Mouse (Mus musculus): ENCODE measurements around the gene Adrb1. TPM values are rescaled to one million over a fixed set of nuclear protein-coding genes. Genes with fewer than 3 reads are reported as not detected.
A peak's percentile ranks its signal among the peaks of the same experiment; 100 is the strongest.

The Adrb1 gene
- polyA plus RNA-seq, 1 experiment from 2014 or later, result 0.50 TPM

DNA sequence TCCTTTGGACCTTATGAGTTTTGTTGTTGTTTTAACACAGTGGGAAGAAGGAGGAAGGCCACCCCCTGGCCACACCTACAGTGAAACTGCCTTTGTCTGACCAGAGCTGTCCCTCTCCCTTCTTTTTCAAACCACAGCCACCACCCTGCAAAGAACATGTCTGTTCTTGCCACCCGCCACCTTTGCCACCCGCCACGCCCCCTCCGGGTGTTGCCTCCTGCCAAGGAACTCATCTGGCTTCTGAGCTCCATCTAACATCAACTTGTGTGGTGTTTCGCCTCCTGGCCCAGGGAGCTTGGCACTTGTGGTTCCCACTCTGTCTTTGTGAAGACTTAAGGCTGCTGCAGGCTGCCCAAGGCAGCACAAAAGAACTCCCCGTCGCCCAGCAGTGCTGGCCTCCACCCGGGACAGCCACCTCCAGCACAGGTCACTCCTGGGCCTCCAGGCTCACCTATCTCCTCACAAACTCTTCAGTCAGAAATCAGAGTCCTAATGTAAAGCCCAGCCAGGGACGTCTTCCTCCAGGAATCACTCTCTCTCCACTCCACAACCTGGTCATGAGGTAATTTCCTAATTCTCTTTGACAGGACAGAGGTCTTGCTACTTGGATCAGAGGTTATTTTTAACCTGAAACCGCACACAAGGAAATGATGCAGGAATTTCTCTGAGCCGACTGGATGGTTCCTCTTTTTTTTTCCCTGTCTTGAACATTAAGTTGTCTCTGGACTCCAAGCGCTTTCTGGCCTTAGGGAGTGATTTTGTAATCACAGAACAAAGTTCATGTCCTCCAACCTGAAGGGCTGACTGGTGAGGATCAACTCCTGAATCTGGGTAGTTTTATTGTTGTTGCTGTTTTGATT, 18.5 kb upstream of the Adrb1 start:
- Histone ChIP-seq H3K27ac (no peak overlapping the region), H3K4me3 (replicated peaks) (no peak overlapping the region), H3K27me3 (no peaks in the 10 kb centered on the region), H3K4me1 (replicated peaks) (no peaks in the 10 kb centered on the region), H3K36me3 (no peaks in the 10 kb centered on the region), H3K4me2 (no peak overlapping the region), H3K9ac (replicated peaks) (no peak overlapping the region), H3K9me3 (no peaks in the 10 kb centered on the region)
- 72% methylated on average over 12 of the region's 12 CpGs for WGBS
- no peak for ATAC-seq (ENCODE audit: insufficient number of reproducible peaks, insufficient read depth, low FRiP score, low TSS enrichment, low read depth)

GRCm38 (mm10) chr19:56705026-56705675, 16.8 kb upstream of the Adrb1 start:
- H3K9ac ChIP-seq (replicated peaks), result no peak overlapping the region
- no peak overlapping the region for H3K4me3 ChIP-seq (replicated peaks)
- H3K27me3 ChIP-seq, result no peaks in the 10 kb centered on the region; the same call in none of the 2 replicates
- ATAC-seq (ENCODE audit: insufficient number of reproducible peaks, insufficient read depth, low FRiP score, low TSS enrichment, low read depth), result no peak
- no peaks in the 10 kb centered on the region for H3K9me3 ChIP-seq
- no peak overlapping the region for H3K4me2 ChIP-seq
- no peak overlapping the region for H3K27ac ChIP-seq
- 55% methylated on average over 8 of the region's 8 CpGs for WGBS
- no peaks in the 10 kb centered on the region for H3K36me3 ChIP-seq
- H3K4me1 ChIP-seq (replicated peaks), result no peaks in the 10 kb centered on the region

DNA sequence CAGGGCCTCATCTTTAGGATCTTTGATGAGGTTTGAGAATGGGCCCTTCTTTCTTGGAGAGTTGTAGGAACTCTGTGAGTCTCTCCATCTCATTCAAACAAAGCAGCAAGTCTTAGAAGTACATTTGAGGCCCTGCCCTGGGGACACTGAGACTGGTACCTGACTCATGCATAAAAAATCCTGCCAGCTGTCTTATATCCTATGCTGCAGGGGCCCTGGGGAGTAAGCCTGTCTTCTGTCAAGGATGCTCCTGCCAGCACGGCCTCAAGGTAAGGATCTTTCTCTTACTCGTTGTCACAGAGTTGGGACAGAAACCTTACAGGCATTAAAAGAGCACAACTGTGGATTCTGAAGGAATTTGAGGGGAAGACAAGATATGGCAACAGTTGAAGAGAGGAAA, 13.2 kb upstream of the Adrb1 start:
- Histone ChIP-seq H3K4me2 (no peak overlapping the region), H3K4me3 (replicated peaks) (no peak overlapping the region), H3K9me3 (no peaks in the 10 kb centered on the region), H3K4me1 (replicated peaks) (no peaks in the 10 kb centered on the region), H3K9ac (replicated peaks) (no peak overlapping the region), H3K36me3 (no peaks in the 10 kb centered on the region), H3K27ac (no peak overlapping the region), H3K27me3 (peaks cover 7% of the 10 kb centered on the region)
- no peak for ATAC-seq (ENCODE audit: insufficient number of reproducible peaks, insufficient read depth, low FRiP score, low TSS enrichment, low read depth)
- 69% methylated on average over 2 of the region's 2 CpGs for WGBS

DNA sequence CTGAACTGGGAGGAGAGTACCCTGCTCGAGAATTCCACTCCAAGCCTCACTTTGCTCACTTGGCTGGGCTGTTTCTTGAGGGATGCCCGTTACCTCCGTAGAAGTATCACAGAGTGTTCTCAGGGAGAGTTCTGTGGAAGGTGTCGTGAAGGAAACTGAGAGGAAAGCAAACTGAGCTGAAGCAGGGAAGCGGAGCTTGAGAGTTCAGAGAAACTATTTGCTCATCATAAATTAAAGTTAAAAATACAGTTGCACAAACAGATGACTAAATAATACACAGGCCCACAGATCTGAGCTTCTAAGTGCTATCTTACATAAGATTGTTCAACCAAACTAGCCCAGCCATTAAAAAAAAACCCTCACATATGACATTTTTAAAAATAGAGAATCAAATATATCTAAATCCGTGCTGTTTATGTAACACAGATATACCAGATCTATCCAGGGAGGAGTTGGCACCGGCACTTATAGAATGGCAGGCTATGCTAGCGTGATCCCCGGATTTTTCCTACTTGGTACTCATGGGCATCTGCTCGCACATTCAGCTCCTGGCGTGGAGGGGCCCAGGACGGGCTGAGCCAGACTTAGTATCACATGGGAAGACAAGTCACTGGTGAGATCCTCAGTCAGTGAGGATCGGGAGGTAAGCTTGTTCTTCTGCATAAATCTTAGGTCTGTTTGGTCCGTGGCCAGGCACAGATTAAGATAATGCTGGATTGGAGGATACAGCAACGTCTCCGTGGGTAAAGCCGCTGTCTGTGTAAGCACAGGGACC, 11.7 kb upstream of the Adrb1 start:
- Histone ChIP-seq H3K27me3 (peaks cover 7% of the 10 kb centered on the region), H3K27ac (no peak overlapping the region), H3K4me1 (replicated peaks) (peaks cover 5% of the 10 kb centered on the region), H3K4me3 (replicated peaks) (no peak overlapping the region), H3K9me3 (no peaks in the 10 kb centered on the region), H3K4me2 (no peak overlapping the region), H3K9ac (replicated peaks) (no peak overlapping the region), H3K36me3 (no peaks in the 10 kb centered on the region)
- WGBS, result 78% methylated on average over 17 of the region's 17 CpGs
- ATAC-seq (ENCODE audit: insufficient number of reproducible peaks, insufficient read depth, low FRiP score, low TSS enrichment, low read depth), result no peak

DNA sequence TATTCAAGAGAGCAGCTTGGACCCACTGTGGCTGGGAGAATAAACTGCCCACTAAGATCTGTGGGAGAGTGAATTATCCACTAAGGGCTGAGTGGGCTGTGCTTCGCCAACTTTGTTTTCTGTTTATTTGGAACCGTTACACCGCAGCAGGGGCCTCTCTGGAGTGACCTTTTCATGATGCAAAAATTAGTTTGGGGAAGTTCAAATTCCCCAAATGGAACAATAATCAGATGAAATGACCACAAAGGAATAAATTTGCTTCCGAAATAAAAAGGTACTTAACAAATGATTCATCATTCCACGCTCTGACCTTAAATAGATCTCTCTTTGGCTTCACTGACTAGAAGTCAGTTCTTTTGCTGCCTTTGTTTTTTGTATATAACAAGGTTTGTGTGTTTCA, 8.4 kb upstream of the Adrb1 start:
- Histone ChIP-seq H3K27me3 (peaks cover 23% of the 10 kb centered on the region), H3K4me2 (no peak overlapping the region), H3K27ac (no peak overlapping the region), H3K9ac (replicated peaks) (no peak overlapping the region), H3K4me3 (replicated peaks) (no peak overlapping the region), H3K4me1 (replicated peaks) (peaks cover 5% of the 10 kb centered on the region), H3K9me3 (no peaks in the 10 kb centered on the region), H3K36me3 (no peaks in the 10 kb centered on the region)
- ATAC-seq (ENCODE audit: insufficient number of reproducible peaks, insufficient read depth, low FRiP score, low TSS enrichment, low read depth), result no peak
- 90% methylated on average over 5 of the region's 5 CpGs for WGBS

GRCm38 (mm10) chr19:56714661-56715170, 7.3 kb upstream of the Adrb1 start:
- peaks cover 32% of the 10 kb centered on the region for H3K27me3 ChIP-seq
- no peak overlapping the region for H3K27ac ChIP-seq
- no peaks in the 10 kb centered on the region for H3K36me3 ChIP-seq
- H3K9ac ChIP-seq (replicated peaks), result no peak overlapping the region
- H3K9me3 ChIP-seq, result no peaks in the 10 kb centered on the region
- H3K4me1 ChIP-seq (replicated peaks), result peaks cover 5% of the 10 kb centered on the region
- 33% methylated on average over 4 of the region's 4 CpGs for WGBS
- H3K4me2 ChIP-seq, result no peak overlapping the region
- no peak overlapping the region for H3K4me3 ChIP-seq (replicated peaks)
- peak; percentile 37; the same call in 1 of the 2 replicates for ATAC-seq (ENCODE audit: insufficient number of reproducible peaks, insufficient read depth, low FRiP score, low TSS enrichment, low read depth)

DNA sequence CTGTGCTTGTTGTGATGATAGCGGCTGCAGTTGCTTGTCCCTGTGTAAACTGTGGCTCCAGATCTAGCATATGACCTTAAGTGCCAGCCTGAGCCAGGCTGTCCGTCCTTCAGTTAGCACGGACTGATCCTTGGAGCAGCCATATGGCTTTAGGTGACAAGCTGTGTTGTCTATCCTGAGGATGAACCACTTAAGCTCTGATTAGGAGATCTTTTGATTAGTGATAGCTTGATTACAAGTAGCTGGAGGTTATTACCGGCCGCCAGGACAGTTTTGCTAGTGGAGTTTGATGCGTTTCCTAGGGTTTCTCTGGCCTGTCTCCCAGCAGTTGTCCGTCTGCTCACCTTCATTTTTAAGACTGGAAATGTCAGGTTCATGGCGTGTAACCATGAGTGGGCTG, 4.0 kb upstream of the Adrb1 start:
- H3K27me3 ChIP-seq, result peaks cover 59% of the 10 kb centered on the region
- WGBS, result 66% methylated on average over 8 of the region's 8 CpGs
- no peak overlapping the region for H3K9ac ChIP-seq (replicated peaks)
- no peak for ATAC-seq (ENCODE audit: insufficient number of reproducible peaks, insufficient read depth, low FRiP score, low TSS enrichment, low read depth)
- peaks cover 26% of the 10 kb centered on the region for H3K4me1 ChIP-seq (replicated peaks)
- H3K9me3 ChIP-seq, result no peaks in the 10 kb centered on the region
- H3K4me2 ChIP-seq, result no peak overlapping the region
- H3K36me3 ChIP-seq, result no peaks in the 10 kb centered on the region
- no peak overlapping the region for H3K27ac ChIP-seq
- H3K4me3 ChIP-seq (replicated peaks), result no peak overlapping the region

GRCm38 (mm10) chr19:56720882-56721281, 1.1 kb upstream of the Adrb1 start:
- ATAC-seq (ENCODE audit: insufficient number of reproducible peaks, insufficient read depth, low FRiP score, low TSS enrichment, low read depth), result no peak
- no peak overlapping the region for H3K9ac ChIP-seq (replicated peaks)
- peak overlapping the region; percentile 57 for H3K4me3 ChIP-seq (replicated peaks)
- H3K9me3 ChIP-seq, result no peaks in the 10 kb centered on the region
- peak overlapping the region; percentile 94 for H3K4me2 ChIP-seq
- no peak overlapping the region for H3K27ac ChIP-seq
- H3K36me3 ChIP-seq, result no peaks in the 10 kb centered on the region
- peaks cover 31% of the 10 kb centered on the region for H3K4me1 ChIP-seq (replicated peaks)
- peaks cover 82% of the 10 kb centered on the region for H3K27me3 ChIP-seq
- WGBS, result 29% methylated on average over 13 of the region's 13 CpGs

DNA sequence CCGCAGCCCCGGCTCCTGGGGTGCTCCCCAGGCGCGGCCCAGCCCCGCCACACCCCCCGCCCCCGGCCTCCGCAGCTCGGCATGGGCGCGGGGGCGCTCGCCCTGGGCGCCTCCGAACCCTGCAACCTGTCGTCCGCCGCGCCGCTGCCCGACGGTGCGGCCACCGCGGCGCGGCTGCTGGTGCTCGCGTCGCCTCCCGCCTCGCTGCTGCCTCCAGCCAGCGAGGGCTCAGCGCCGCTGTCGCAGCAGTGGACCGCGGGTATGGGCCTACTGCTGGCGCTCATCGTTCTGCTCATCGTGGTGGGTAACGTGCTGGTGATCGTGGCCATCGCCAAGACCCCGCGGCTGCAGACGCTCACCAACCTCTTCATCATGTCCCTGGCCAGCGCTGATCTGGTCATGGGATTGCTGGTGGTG, 300 bp downstream of the Adrb1 start:
- ATAC-seq (ENCODE audit: insufficient number of reproducible peaks, insufficient read depth, low FRiP score, low TSS enrichment, low read depth), result 0 out of 2 replicates have a peak, but pooled peaks have one; percentile 35
- peak overlapping the region; percentile 59 for H3K9ac ChIP-seq (replicated peaks)
- WGBS, result under 1% methylated on average over 43 of the region's 48 CpGs
- peaks cover 88% of the 10 kb centered on the region for H3K27me3 ChIP-seq
- no peak overlapping the region for H3K27ac ChIP-seq
- H3K9me3 ChIP-seq, result no peaks in the 10 kb centered on the region
- H3K4me2 ChIP-seq, result peak overlapping the region; percentile 94
- peaks cover 31% of the 10 kb centered on the region for H3K4me1 ChIP-seq (replicated peaks)
- H3K4me3 ChIP-seq (replicated peaks), result peak overlapping the region; percentile 57
- no peaks in the 10 kb centered on the region for H3K36me3 ChIP-seq

DNA sequence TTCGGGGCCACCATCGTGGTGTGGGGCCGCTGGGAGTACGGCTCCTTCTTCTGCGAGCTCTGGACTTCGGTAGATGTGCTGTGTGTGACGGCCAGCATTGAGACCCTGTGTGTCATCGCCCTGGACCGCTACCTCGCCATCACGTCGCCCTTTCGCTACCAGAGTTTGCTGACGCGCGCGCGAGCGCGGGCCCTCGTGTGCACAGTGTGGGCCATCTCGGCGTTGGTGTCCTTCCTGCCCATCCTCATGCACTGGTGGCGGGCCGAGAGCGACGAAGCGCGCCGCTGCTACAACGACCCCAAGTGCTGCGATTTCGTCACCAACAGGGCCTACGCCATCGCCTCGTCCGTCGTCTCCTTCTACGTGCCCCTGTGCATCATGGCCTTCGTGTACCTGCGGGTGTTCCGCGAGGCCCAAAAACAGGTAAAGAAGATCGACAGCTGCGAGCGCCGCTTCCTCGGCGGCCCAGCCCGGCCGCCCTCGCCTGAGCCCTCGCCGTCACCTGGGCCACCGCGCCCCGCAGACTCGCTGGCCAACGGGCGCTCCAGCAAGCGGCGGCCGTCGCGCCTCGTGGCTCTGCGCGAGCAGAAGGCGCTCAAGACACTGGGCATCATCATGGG, 822 bp downstream of the Adrb1 start:
- peak overlapping the region; percentile 94 for H3K4me2 ChIP-seq
- no peaks in the 10 kb centered on the region for H3K9me3 ChIP-seq
- peaks cover 87% of the 10 kb centered on the region for H3K27me3 ChIP-seq
- H3K9ac ChIP-seq (replicated peaks), result peak overlapping the region; percentile 59
- H3K4me3 ChIP-seq (replicated peaks), result peak overlapping the region; percentile 57
- WGBS, result 2% methylated on average over 69 of the region's 69 CpGs
- no peaks in the 10 kb centered on the region for H3K36me3 ChIP-seq
- H3K27ac ChIP-seq, result no peak overlapping the region
- 0 out of 2 replicates have a peak, but pooled peaks have one; percentile 12 for ATAC-seq (ENCODE audit: insufficient number of reproducible peaks, insufficient read depth, low FRiP score, low TSS enrichment, low read depth)
- H3K4me1 ChIP-seq (replicated peaks), result peaks cover 31% of the 10 kb centered on the region
